Mouse (Mus musculus) gastrocnemius, postnatal 14 days (tissue): ENCODE results near the gene Svop. TPM values are rescaled to one million over a fixed set of nuclear protein-coding genes. Genes with fewer than 3 reads are reported as not detected.

Experiments used
- DNase-seq: peaks from one replicate; pipeline ENCODE4 v3.0.0; 2021; ENCODE audit warnings: mixed read lengths
- intact Hi-C: fragments of 180-260 bp; cut with DNase I; formaldehyde crosslinking; loops from one replicate; pipeline ENCODE4 v1.15.1; 2025; ENCODE audit warnings: low total_unique reads
- total RNA-seq, 2 experiments: library from RNA; stranded (reverse); gene quantifications; 2 replicates each; pipeline ENCODE4 v1.2.3; 2021

Gene Svop
- total RNA-seq, 2 experiments from 2014 or later = not detected

- intact Hi-C loops = no loop called here
- DNase-seq = no peak
Observed at GRCm38 (mm10) chr5:114115030-114115429, 23.7 kb upstream of the Svop start.

- intact Hi-C loops = no loop called here
- DNase-seq = no peak
Observed at GRCm38 (mm10) chr5:114113334-114113733, 22.0 kb upstream of the Svop start.

- intact Hi-C loops = loop anchor here (10.0 kb wide), 1 partner anchor 332 kb away; the partner anchor contains the start of genes Iscu and Sart3
- no peak for DNase-seq
Observed at GRCm38 (mm10) chr5:114106391-114106935, 15.1 kb upstream of the Svop start.

- no peak for DNase-seq
- intact Hi-C loops = loop anchor here (10.0 kb wide), 1 partner anchor 328 kb away; the partner anchor contains the start of genes Iscu and Sart3
Observed at GRCm38 (mm10) chr5:114102807-114103206, 11.4 kb upstream of the Svop start.

GRCm38 (mm10) chr5:114101873-114102272 is 10.5 kb upstream of the Svop start:
- DNase-seq = no peak
- intact Hi-C loops = loop anchor here (10.0 kb wide), 1 partner anchor 327 kb away; the partner anchor contains the start of genes Iscu and Sart3

- no peak for DNase-seq
- intact Hi-C loops = loop anchor here (10.0 kb wide), 1 partner anchor 326 kb away; the partner anchor contains the start of genes Iscu and Sart3
Observed at GRCm38 (mm10) chr5:114100390-114101099, 9.2 kb upstream of the Svop start.

- intact Hi-C loops = loop anchor here (10.0 kb wide), 1 partner anchor 325 kb away; the partner anchor contains the start of genes Iscu and Sart3
- peak; percentile 90 for DNase-seq
Observed at GRCm38 (mm10) chr5:114099709-114100389, 8.5 kb upstream of the Svop start.

- intact Hi-C loops = no loop called here
- no peak for DNase-seq
Observed at GRCm38 (mm10) chr5:114090421-114091013, 853 bp downstream of the Svop start.

GRCm38 (mm10) chr5:114087875-114088480 is 3.4 kb downstream of the Svop start:
- intact Hi-C loops = no loop called here
- DNase-seq = no peak

GRCm38 (mm10) chr5:114085501-114085900 is 5.9 kb downstream of the Svop start:
- intact Hi-C loops = no loop called here
- DNase-seq = no peak

GRCm38 (mm10) chr5:114077009-114077408 is 14.4 kb downstream of the Svop start:
- no peak for DNase-seq
- intact Hi-C loops = no loop called here

- intact Hi-C loops = no loop called here
- DNase-seq = no peak
Observed at GRCm38 (mm10) chr5:114072262-114072661, 19.1 kb downstream of the Svop start.

GRCm38 (mm10) chr5:114070858-114071257 is 20.5 kb downstream of the Svop start:
- no peak for DNase-seq
- intact Hi-C loops = no loop called here

GRCm38 (mm10) chr5:114067982-114068381 is 23.4 kb downstream of the Svop start:
- intact Hi-C loops = no loop called here
- DNase-seq = no peak

- intact Hi-C loops = no loop called here
- no peak for DNase-seq
Observed at GRCm38 (mm10) chr5:114067543-114067942, 23.8 kb downstream of the Svop start.

- DNase-seq = no peak
- intact Hi-C loops = no loop called here
Observed at GRCm38 (mm10) chr5:114066601-114067000, 24.8 kb downstream of the Svop start.

GRCm38 (mm10) chr5:114065161-114065560 is 26.2 kb downstream of the Svop start, which contains the start of gene Usp30:
TSS of gene Usp30 (plus strand) at chr5:114065461.
- intact Hi-C loops = no loop called here
- DNase-seq = no peak

- intact Hi-C loops = no loop called here
- no peak for DNase-seq
Observed at GRCm38 (mm10) chr5:114063958-114064357, 27.4 kb downstream of the Svop start.

- DNase-seq = no peak
- intact Hi-C loops = no loop called here
Observed at GRCm38 (mm10) chr5:114061675-114062074, 29.7 kb downstream of the Svop start.
